Mouse (Mus musculus): Measurements from ENCODE around the gene Zbtb2. TPM values are rescaled to one million over a fixed set of nuclear protein-coding genes. Genes with fewer than 3 reads are reported as not detected.

The Zbtb2 gene
- polyA plus RNA-seq, 1 experiment from 2014 or later, result 9.2 TPM

GRCm38 (mm10) chr10:4376931-4377330 lies 11.0 kb downstream of the Zbtb2 start:
- Histone ChIP-seq H3K36me3 (ENCODE audit: insufficient read depth, low read length) (peaks cover 7% of the 10 kb centered on the region; the same call in 1 of the 2 replicates), H3K4me1 (ENCODE audit: insufficient read depth, low read depth, low read length) (no peaks in the 10 kb centered on the region; the same call in 1 of the 2 replicates), H3K27ac (ENCODE audit: low read length) (no peak overlapping the region), H3K4me3 (ENCODE audit: low read depth, low read length) (no peak overlapping the region), H3K9me3 (ENCODE audit: low read length) (no peaks in the 10 kb centered on the region), H3K27me3 (replicated peaks; ENCODE audit: insufficient read depth, low read length) (no peaks in the 10 kb centered on the region), H3K4me2 (replicated peaks; ENCODE audit: low read depth, low read length) (no peak overlapping the region), H3K9ac (replicated peaks; ENCODE audit: low read depth) (no peak overlapping the region)
- ATAC-seq (peak; percentile 71), DNase-seq (ENCODE audit: low spot score) (peak; percentile 59)
- TF ChIP-seq CTCF (IDR thresholded peaks at IDR 0.05), result no peak
- TF ChIP-seq EP300 (IDR thresholded peaks at IDR 0.05), result no peak
- WGBS, result 53% methylated on average over 7 of the region's 7 CpGs

- H3K27ac ChIP-seq (ENCODE audit: low read length), result no peak overlapping the region
- no peak overlapping the region for H3K4me2 ChIP-seq (replicated peaks; ENCODE audit: low read depth, low read length)
- TF ChIP-seq EP300 (IDR thresholded peaks at IDR 0.05) (peak; percentile 24; the same call in 1 of the 2 replicates), CTCF (IDR thresholded peaks at IDR 0.05) (no peak)
- peaks cover 7% of the 10 kb centered on the region; the same call in 1 of the 2 replicates for H3K36me3 ChIP-seq (ENCODE audit: insufficient read depth, low read length)
- H3K9ac ChIP-seq (replicated peaks; ENCODE audit: low read depth), result no peak overlapping the region
- no peaks in the 10 kb centered on the region for H3K27me3 ChIP-seq (replicated peaks; ENCODE audit: insufficient read depth, low read length)
- H3K4me1 ChIP-seq (ENCODE audit: insufficient read depth, low read depth, low read length), result no peaks in the 10 kb centered on the region; the same call in 1 of the 2 replicates
- 62% methylated on average over 7 of the region's 7 CpGs for WGBS
- no peaks in the 10 kb centered on the region for H3K9me3 ChIP-seq (ENCODE audit: low read length)
- no peak overlapping the region for H3K4me3 ChIP-seq (ENCODE audit: low read depth, low read length)
- peak; percentile 81 for ATAC-seq
- DNase-seq (ENCODE audit: low spot score), result peak; percentile 81
These were observed 11.4 kb downstream of the Zbtb2 start for GRCm38 (mm10) chr10:4376461-4376860.

GRCm38 (mm10) chr10:4375267-4375666 lies 12.6 kb downstream of the Zbtb2 start:
- Histone ChIP-seq H3K4me3 (ENCODE audit: low read depth, low read length) (no peak overlapping the region), H3K27me3 (replicated peaks; ENCODE audit: insufficient read depth, low read length) (no peaks in the 10 kb centered on the region), H3K9me3 (ENCODE audit: low read length) (no peaks in the 10 kb centered on the region), H3K36me3 (ENCODE audit: insufficient read depth, low read length) (peaks cover 7% of the 10 kb centered on the region; the same call in 1 of the 2 replicates), H3K4me1 (ENCODE audit: insufficient read depth, low read depth, low read length) (no peaks in the 10 kb centered on the region; the same call in 1 of the 2 replicates), H3K27ac (ENCODE audit: low read length) (no peak overlapping the region), H3K4me2 (replicated peaks; ENCODE audit: low read depth, low read length) (no peak overlapping the region), H3K9ac (replicated peaks; ENCODE audit: low read depth) (no peak overlapping the region)
- WGBS, result 71% methylated on average over 7 of the region's 7 CpGs
- no peak for DNase-seq (ENCODE audit: low spot score)
- TF ChIP-seq CTCF (IDR thresholded peaks at IDR 0.05), result no peak
- no peak for TF ChIP-seq EP300 (IDR thresholded peaks at IDR 0.05)
- ATAC-seq, result no peak

- no peak overlapping the region for H3K27ac ChIP-seq (ENCODE audit: low read length)
- H3K4me3 ChIP-seq (ENCODE audit: low read depth, low read length), result no peak overlapping the region
- TF ChIP-seq EP300 (IDR thresholded peaks at IDR 0.05) (no peak), CTCF (IDR thresholded peaks at IDR 0.05) (no peak)
- no peaks in the 10 kb centered on the region for H3K9me3 ChIP-seq (ENCODE audit: low read length)
- no peak for DNase-seq (ENCODE audit: low spot score)
- no peaks in the 10 kb centered on the region for H3K27me3 ChIP-seq (replicated peaks; ENCODE audit: insufficient read depth, low read length)
- WGBS, result 78% methylated on average over 4 of the region's 4 CpGs
- no peak overlapping the region for H3K4me2 ChIP-seq (replicated peaks; ENCODE audit: low read depth, low read length)
- peaks cover 7% of the 10 kb centered on the region; the same call in 1 of the 2 replicates for H3K36me3 ChIP-seq (ENCODE audit: insufficient read depth, low read length)
- H3K9ac ChIP-seq (replicated peaks; ENCODE audit: low read depth), result no peak overlapping the region
- no peak for ATAC-seq
- H3K4me1 ChIP-seq (ENCODE audit: insufficient read depth, low read depth, low read length), result no peaks in the 10 kb centered on the region; the same call in 1 of the 2 replicates
These were observed 13.2 kb downstream of the Zbtb2 start for GRCm38 (mm10) chr10:4374734-4375133.

GRCm38 (mm10) chr10:4374239-4374638 lies 13.7 kb downstream of the Zbtb2 start:
- DNase-seq (ENCODE audit: low spot score), result no peak
- Histone ChIP-seq H3K4me3 (ENCODE audit: low read depth, low read length) (no peak overlapping the region), H3K4me1 (ENCODE audit: insufficient read depth, low read depth, low read length) (no peaks in the 10 kb centered on the region; the same call in 1 of the 2 replicates), H3K36me3 (ENCODE audit: insufficient read depth, low read length) (peaks cover 7% of the 10 kb centered on the region; the same call in 1 of the 2 replicates), H3K9me3 (ENCODE audit: low read length) (no peaks in the 10 kb centered on the region), H3K27ac (ENCODE audit: low read length) (no peak overlapping the region), H3K9ac (replicated peaks; ENCODE audit: low read depth) (no peak overlapping the region), H3K27me3 (replicated peaks; ENCODE audit: insufficient read depth, low read length) (no peaks in the 10 kb centered on the region), H3K4me2 (replicated peaks; ENCODE audit: low read depth, low read length) (no peak overlapping the region)
- ATAC-seq, result no peak
- no peak for TF ChIP-seq CTCF (IDR thresholded peaks at IDR 0.05)
- TF ChIP-seq EP300 (IDR thresholded peaks at IDR 0.05), result no peak
- WGBS, result 89% methylated on average over 7 of the region's 7 CpGs

GRCm38 (mm10) chr10:4373558-4373957 lies 14.3 kb downstream of the Zbtb2 start:
- H3K4me2 ChIP-seq (replicated peaks; ENCODE audit: low read depth, low read length), result no peak overlapping the region
- H3K4me3 ChIP-seq (ENCODE audit: low read depth, low read length), result no peak overlapping the region
- DNase-seq (ENCODE audit: low spot score) (no peak), ATAC-seq (no peak)
- no peak overlapping the region for H3K27ac ChIP-seq (ENCODE audit: low read length)
- H3K36me3 ChIP-seq (ENCODE audit: insufficient read depth, low read length), result peaks cover 12% of the 10 kb centered on the region
- H3K9me3 ChIP-seq (ENCODE audit: low read length), result no peaks in the 10 kb centered on the region
- no peak overlapping the region for H3K9ac ChIP-seq (replicated peaks; ENCODE audit: low read depth)
- no peaks in the 10 kb centered on the region; the same call in 1 of the 2 replicates for H3K4me1 ChIP-seq (ENCODE audit: insufficient read depth, low read depth, low read length)
- no peaks in the 10 kb centered on the region for H3K27me3 ChIP-seq (replicated peaks; ENCODE audit: insufficient read depth, low read length)
- TF ChIP-seq CTCF (IDR thresholded peaks at IDR 0.05) (no peak), EP300 (IDR thresholded peaks at IDR 0.05) (no peak)
- WGBS, result 90% methylated on average over 4 of the region's 4 CpGs

All from lung, postnatal 0 days (tissue).